9 mouse cellular contexts compared by ENCODE assay signal in the genomic region with DNA sequence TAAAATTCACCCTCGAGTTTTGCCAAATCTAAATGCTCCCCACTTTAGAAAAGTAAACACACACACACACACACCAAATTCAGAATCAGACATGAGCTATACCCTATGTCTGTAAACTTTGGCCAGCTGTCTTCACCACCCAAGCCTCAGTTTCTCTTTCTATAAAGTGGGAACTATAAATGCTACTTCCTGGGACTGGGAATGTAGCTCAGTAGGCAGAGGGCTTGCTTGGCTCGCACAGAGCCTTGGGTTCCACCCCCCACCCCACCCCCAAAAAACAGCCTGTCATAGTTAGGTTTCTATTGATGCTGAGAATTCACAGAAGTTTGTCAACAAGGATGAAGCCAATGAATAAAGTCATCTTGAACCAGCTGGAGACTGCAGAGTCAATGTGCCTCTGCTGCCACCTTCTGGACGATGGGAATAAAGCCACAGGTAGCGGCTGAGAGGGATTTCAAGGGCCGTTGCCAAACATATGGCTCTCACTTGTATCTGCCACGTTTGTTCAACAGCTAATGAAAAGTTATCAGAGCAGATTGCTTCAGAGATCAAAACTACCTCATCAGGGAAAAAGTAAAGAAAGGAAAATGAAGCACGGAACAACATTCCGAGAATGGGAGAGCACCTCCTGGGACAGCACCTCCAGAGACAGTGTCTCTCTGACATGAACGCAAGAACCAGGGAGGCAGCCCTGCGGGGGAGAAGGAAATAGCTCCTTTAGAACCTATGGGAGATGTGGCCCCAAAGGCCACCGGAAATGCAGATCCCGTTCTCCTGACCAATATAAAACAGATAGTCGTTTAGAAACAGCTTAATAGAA. TPM values are rescaled to one million over a fixed set of nuclear protein-coding genes. Genes with fewer than 3 reads are reported as not detected.
DNase-seq lines count a peak whose midpoint lies in the region; ATAC-seq and TF ChIP-seq lines count a peak whose summit lies in the region.
"Had no signal": no experiment of that assay in that cellular context is flagged by ENCODE, and none has a peak within 500 bp of the region (broad histone marks: within the 10 kb centered on the region; RNA-seq: fewer than 3 reads in every experiment).

No protein-coding gene starts in this region.

- no peak overlapping the region for H3K4me3 ChIP-seq in bone marrow macrophage, adult 2 months (ENCODE audit: insufficient read depth, low read length)
- H3K4me3 ChIP-seq in embryonic fibroblast, embryonic 13.5 days (ENCODE audit: insufficient read depth, low read length), result no peak overlapping the region
- no peak overlapping the region for H3K4me3 ChIP-seq in heart, embryonic 15.5 days
- no peak overlapping the region for H3K4me3 ChIP-seq in liver, embryonic 14.5 days (ENCODE audit: insufficient read depth in 1 of 2, low read depth in 2 of 2, low read length in 2 of 2)
- H3K4me3 ChIP-seq in thymus, adult 2 months (ENCODE audit: control insufficient read depth, insufficient read depth, low read length), result no peak overlapping the region
- H3K4me3 ChIP-seq: megakaryocyte, embryonic 14.5 days had no signal

- DNase-seq in CD8-positive naive resting alpha-beta T cell, adult 2 months (ENCODE audit: low read depth in 2 of 2, low spot score in 2 of 2), result peak; percentile 50 to 64
- DNase-seq in kidney, postnatal 36 days, result peak; percentile 82 to 92
- DNase-seq in liver, embryonic 14.5 days (ENCODE audit: low read depth in 3 of 3, low spot score in 3 of 3), result peak; percentile 39 to 52 (median 45)
- DNase-seq in ovary, adult 18-20 months (ENCODE audit: low spot score), result peak; percentile 58
- peak; percentile 66 for DNase-seq in thymus, adult 2 months

- 12% methylated on average over 13 of the region's 13 CpGs for WGBS in heart, embryonic 15.5 days
- 18% methylated on average over 13 of the region's 13 CpGs for WGBS in liver, embryonic 14.5 days (ENCODE audit: insufficient replicate concordance)
- WGBS in thymus, adult 2 months, result 34% methylated on average over 13 of the region's 13 CpGs

- TF ChIP-seq EP300 in liver, embryonic 14.5 days (IDR thresholded peaks at IDR 0.05; ENCODE audit: low read depth), result no peak

- no peak overlapping the region for H3K4me2 ChIP-seq in heart, embryonic 15.5 days
- no peak overlapping the region for H3K4me2 ChIP-seq in liver, embryonic 14.5 days (ENCODE audit: low read depth)

- H3K4me1 ChIP-seq in bone marrow macrophage, adult 2 months (ENCODE audit: control insufficient read depth, insufficient read depth, low read length), result no peaks in the 10 kb centered on the region
- no peaks in the 10 kb centered on the region for H3K4me1 ChIP-seq in embryonic fibroblast, embryonic 13.5 days (ENCODE audit: control insufficient read depth, insufficient read depth, low read length)
- peaks cover 7% of the 10 kb centered on the region; the same call in 1 of the 2 replicates for H3K4me1 ChIP-seq in heart, embryonic 15.5 days (replicated peaks)
- no peaks in the 10 kb centered on the region for H3K4me1 ChIP-seq in liver, embryonic 14.5 days (replicated peaks; ENCODE audit: control insufficient read depth in 2 of 2, insufficient read depth in 2 of 2, low read length in 1 of 2)
- no peaks in the 10 kb centered on the region for H3K4me1 ChIP-seq in thymus, adult 2 months (replicated peaks; ENCODE audit: control insufficient read depth, insufficient read depth, low read length)

- 0 out of 2 replicates have a peak, but pooled peaks have one; percentile 53 for ATAC-seq in heart, embryonic 15.5 days (replicated peaks; ENCODE audit: insufficient number of reproducible peaks, insufficient read depth, low FRiP score, low read depth)
- ATAC-seq in liver, embryonic 14.5 days (ENCODE audit: insufficient read depth), result no peak

- TF ChIP-seq POLR2A in bone marrow macrophage, adult 2 months (IDR thresholded peaks at IDR 0.05; ENCODE audit: borderline replicate concordance, low read depth, low read length), result no peak
- no peak for TF ChIP-seq POLR2A in embryonic fibroblast, embryonic 13.5 days (IDR thresholded peaks at IDR 0.05; ENCODE audit: low read depth, low read length)
- no peak for TF ChIP-seq POLR2A in thymus, adult 2 months (IDR thresholded peaks at IDR 0.05; ENCODE audit: control insufficient read depth, extremely low read depth, insufficient read depth, low read length, poor library complexity)

- no peak overlapping the region for H3K9ac ChIP-seq in heart, embryonic 15.5 days
- no peak overlapping the region for H3K9ac ChIP-seq in liver, embryonic 14.5 days (replicated peaks)

- H3K27ac ChIP-seq in bone marrow macrophage, adult 2 months (ENCODE audit: insufficient read depth, low read depth, low read length), result no peak overlapping the region
- no peak overlapping the region for H3K27ac ChIP-seq in embryonic fibroblast, embryonic 13.5 days (ENCODE audit: insufficient read depth, low read length)
- no peak overlapping the region for H3K27ac ChIP-seq in heart, embryonic 15.5 days
- H3K27ac ChIP-seq in liver, embryonic 14.5 days, result no peak overlapping the region
- H3K27ac ChIP-seq in thymus, adult 2 months (ENCODE audit: control insufficient read depth, insufficient read depth, low read length), result no peak overlapping the region

- TF ChIP-seq CTCF in bone marrow macrophage, adult 2 months (IDR thresholded peaks at IDR 0.05; ENCODE audit: low read depth, low read length), result peak; percentile 91
- TF ChIP-seq CTCF in embryonic fibroblast, embryonic 13.5 days (IDR thresholded peaks at IDR 0.05; ENCODE audit: borderline replicate concordance, insufficient read depth, low read length), result peak; percentile 82; the same call in 1 of the 2 replicates
- peak; percentile 91 for TF ChIP-seq CTCF in liver, embryonic 14.5 days (IDR thresholded peaks at IDR 0.05; ENCODE audit: low read depth)
- peak; percentile 31; the same call in 1 of the 2 replicates for TF ChIP-seq CTCF in thymus, adult 2 months (IDR thresholded peaks at IDR 0.05; ENCODE audit: borderline replicate concordance, control insufficient read depth, extremely low read depth, insufficient read depth, low read length, poor library complexity)

- peaks cover 3% of the 10 kb centered on the region; the same call in 1 of the 2 replicates for H3K27me3 ChIP-seq in heart, embryonic 15.5 days
- H3K27me3 ChIP-seq in liver, embryonic 14.5 days (ENCODE audit: control insufficient read depth, insufficient read depth, low read length), result no peaks in the 10 kb centered on the region; the same call in 1 of the 2 replicates
- no peaks in the 10 kb centered on the region for H3K27me3 ChIP-seq in thymus, adult 2 months (ENCODE audit: control insufficient read depth, insufficient read depth, low read length)

- no peaks in the 10 kb centered on the region for H3K9me3 ChIP-seq in heart, embryonic 15.5 days (replicated peaks)
- no peaks in the 10 kb centered on the region for H3K9me3 ChIP-seq in liver, embryonic 14.5 days (ENCODE audit: control insufficient read depth, low read length)
- H3K9me3 ChIP-seq: megakaryocyte, embryonic 14.5 days had no signal

- no peaks in the 10 kb centered on the region for H3K36me3 ChIP-seq in heart, embryonic 15.5 days
- H3K36me3 ChIP-seq in liver, embryonic 14.5 days (replicated peaks; ENCODE audit: control insufficient read depth, insufficient read depth, low read depth), result no peaks in the 10 kb centered on the region
- H3K36me3 ChIP-seq in thymus, adult 2 months (ENCODE audit: control insufficient read depth, insufficient read depth, low read length), result no peaks in the 10 kb centered on the region

RNA-seq across cellular contexts. Expression of gene Utp6, which starts 42.3 kb away (rescaled TPM):
- 24.1 and 29.9 TPM in 2 replicates for polyA plus RNA-seq in bone marrow macrophage, adult 2 months (2012; ENCODE audit: insufficient read depth, insufficient read length, missing spikeins)
- polyA plus RNA-seq in embryonic fibroblast, embryonic 13.5 days (2011; ENCODE audit: insufficient read length, low read depth, missing spikeins), result 34.9 and 38.4 TPM in 2 replicates
- polyA plus RNA-seq in heart, embryonic 15.5 days (2015; fragmentation: Nextera tagmentation; extraction: Ambion mirVana), result 28.0 and 33.4 TPM in 2 replicates
- polyA plus RNA-seq in liver, embryonic 14.5 days (2012; rRNA removed), result 6.2 and 11.1 TPM in 2 replicates
- 23.2 and 30.1 TPM in 2 replicates for polyA plus RNA-seq in liver, embryonic 14.5 days (2014; fragmentation: Nextera tagmentation; extraction: Ambion mirVana)
- 7.8 and 8.2 TPM in 2 replicates for polyA plus RNA-seq in thymus, adult 2 months (2012; rRNA removed)

Comparison
In these comparisons a context has a peak if more than half of its experiments do, and no peak if none do; other contexts are left out.
1. CTCF ChIP-seq: peak in every context shown above with its lines; median percentile 91 in bone marrow macrophage, adult 2 months; 91 in liver, embryonic 14.5 days; 82 in embryonic fibroblast, embryonic 13.5 days; 31 in thymus, adult 2 months.